In the genomic region with DNA sequence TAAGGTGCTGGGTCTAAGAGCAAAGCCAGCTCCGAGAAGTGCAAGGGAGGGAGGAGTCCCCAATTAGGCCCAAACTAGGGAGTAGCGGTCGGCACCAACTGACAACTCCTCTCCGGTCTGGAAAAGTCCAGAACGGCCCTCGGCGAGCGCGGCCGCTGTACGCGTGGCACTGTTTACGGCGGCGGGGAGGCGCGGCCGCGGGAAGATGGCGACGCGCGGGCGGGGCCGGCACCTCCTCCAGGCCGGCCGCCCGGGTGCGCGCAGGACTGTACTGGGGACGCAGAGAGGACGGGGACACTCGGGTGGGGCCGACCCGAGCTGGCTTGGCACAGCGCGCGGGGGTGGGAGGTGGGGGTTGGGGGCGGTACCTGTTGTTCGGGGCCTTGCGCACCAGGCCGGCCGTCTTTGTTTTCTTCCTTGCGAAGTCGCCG, we compare ENCODE assay signal across 8 mouse cellular contexts. TPM values are rescaled to one million over a fixed set of nuclear protein-coding genes. Genes with fewer than 3 reads are reported as not detected.
A peak's percentile ranks its signal among the peaks of the same experiment; 100 is the strongest.
DNase-seq lines count a peak whose midpoint lies in the region; ATAC-seq and TF ChIP-seq lines count a peak whose summit lies in the region.

No protein-coding gene starts in this region.

- TF ChIP-seq CTCF in lung, adult 2 months (IDR thresholded peaks at IDR 0.05; ENCODE audit: insufficient read depth, low read length) = no peak

- WGBS in lung, adult 2 months = under 1% methylated on average over 46 of the region's 46 CpGs

- peak; percentile 60; the same call in 1 of the 2 replicates for TF ChIP-seq POLR2A in lung, adult 2 months (IDR thresholded peaks at IDR 0.05; ENCODE audit: borderline replicate concordance, extremely low read depth, low read depth, low read length)

- intact Hi-C loops in left cerebral cortex, postnatal 25 days (cut with DNase I) = loop anchor here (2.0 kb wide), 2 partner anchors 18 to 190 kb away; partner anchors contain the start of genes Haus3 and Poln

- DNase-seq in left cerebral cortex, postnatal 25 days (ENCODE audit: low spot score in 2 of 2) = peak; percentile 48 to 50
- DNase-seq in left cerebral cortex, adult 11 months (ENCODE audit: low spot score) = no peak
- peak; percentile 59 for DNase-seq in embryo, embryonic 10 days (ENCODE audit: low spot score)
- DNase-seq in kidney, adult 18-20 months = peak; percentile 78
- peak; percentile 73 for DNase-seq in lung, adult 2 months
- DNase-seq in ovary, postnatal 10 days (ENCODE audit: low spot score) = peak; percentile 36
- DNase-seq in urinary bladder, adult 2 months (ENCODE audit: low spot score) = peak; percentile 57

- H3K4me1 ChIP-seq in lung, adult 2 months (ENCODE audit: control insufficient read depth, insufficient read depth, low read length) = peaks cover 41% of the 10 kb centered on the region

- H3K4me3 ChIP-seq in lung, adult 2 months (replicated peaks; ENCODE audit: extremely low read depth, low read depth, low read length) = peak overlapping the region; percentile 95

- ATAC-seq in granulocyte monocyte progenitor cell, adult 5-6 weeks (replicated peaks; ENCODE audit: poor library complexity, severe bottlenecking) = 0 out of 2 replicates have a peak, but pooled peaks have one; percentile 6

RNA-seq across cellular contexts. Expression of gene Mxd4, which starts 0.5 kb away (rescaled TPM):
- 10 to 100 TPM; 77.6 to 96.5 TPM for total RNA-seq in left cerebral cortex, postnatal 25 days (2021)
- 36.7 and 43.4 TPM in 2 replicates for total RNA-seq in granulocyte monocyte progenitor cell, adult 5-6 weeks (2014; fragmentation: Nextera tagmentation)
- total RNA-seq in granulocyte monocyte progenitor cell, adult 5-6 weeks (2017) = 21.6 and 22.7 TPM in 2 replicates
- polyA plus RNA-seq in lung, adult 2 months (2012; rRNA removed) = 318 and 340 TPM in 2 replicates
- 78.7 and 85.4 TPM in 2 replicates for polyA plus RNA-seq in urinary bladder, adult 2 months (2012; rRNA removed)

RNA-seq across cellular contexts. Expression of gene Haus3, which starts 17.6 kb away (rescaled TPM):
- 1 to 10 TPM; 6.1 to 7.7 TPM for total RNA-seq in left cerebral cortex, postnatal 25 days (2021)
- total RNA-seq in granulocyte monocyte progenitor cell, adult 5-6 weeks (2014; fragmentation: Nextera tagmentation) = 56.3 and 65.6 TPM in 2 replicates
- total RNA-seq in granulocyte monocyte progenitor cell, adult 5-6 weeks (2017) = 168 and 214 TPM in 2 replicates
- 0.46 and 0.49 TPM in 2 replicates for polyA plus RNA-seq in lung, adult 2 months (2012; rRNA removed)
- polyA plus RNA-seq in urinary bladder, adult 2 months (2012; rRNA removed) = 5.3 and 6.1 TPM in 2 replicates

RNA-seq across cellular contexts. Expression of gene Poln, which starts 17.7 kb away (rescaled TPM):
- 1 to 10 TPM; 1.7 to 1.8 TPM for total RNA-seq in left cerebral cortex, postnatal 25 days (2021)
- 0.58 and 0.97 TPM in 2 replicates for total RNA-seq in granulocyte monocyte progenitor cell, adult 5-6 weeks (2014; fragmentation: Nextera tagmentation)
- total RNA-seq in granulocyte monocyte progenitor cell, adult 5-6 weeks (2017) = 0.69 and 2.5 TPM in 2 replicates
- polyA plus RNA-seq in lung, adult 2 months (2012; rRNA removed) = 0.77 and 1.4 TPM in 2 replicates
- 0.19 and 0.46 TPM in 2 replicates for polyA plus RNA-seq in urinary bladder, adult 2 months (2012; rRNA removed)

Comparison
In these comparisons a context has a peak if more than half of its experiments do, and no peak if none do; other contexts are left out.
1. RNA of gene Haus3, which starts 17.6 kb away (total RNA-seq): 56.3 to 214 TPM in granulocyte monocyte progenitor cell, adult 5-6 weeks; 6.1 to 7.7 TPM in left cerebral cortex, postnatal 25 days; every median in the first group is over 4 times any median in the second.